Mouse (Mus musculus): Measurements from ENCODE around the gene Armc10. TPM values are rescaled to one million over a fixed set of nuclear protein-coding genes. Genes with fewer than 3 reads are reported as not detected.
A peak's percentile ranks its signal among the peaks of the same experiment; 100 is the strongest.
"Not testable (repeated sequence)": the region's sequence is repeated elsewhere in the genome, so short reads cannot be mapped to it uniquely, and the experiment has no call there.

The Armc10 gene
- total RNA-seq (2017) = 77.6 and 103 TPM in 2 replicates

DNA sequence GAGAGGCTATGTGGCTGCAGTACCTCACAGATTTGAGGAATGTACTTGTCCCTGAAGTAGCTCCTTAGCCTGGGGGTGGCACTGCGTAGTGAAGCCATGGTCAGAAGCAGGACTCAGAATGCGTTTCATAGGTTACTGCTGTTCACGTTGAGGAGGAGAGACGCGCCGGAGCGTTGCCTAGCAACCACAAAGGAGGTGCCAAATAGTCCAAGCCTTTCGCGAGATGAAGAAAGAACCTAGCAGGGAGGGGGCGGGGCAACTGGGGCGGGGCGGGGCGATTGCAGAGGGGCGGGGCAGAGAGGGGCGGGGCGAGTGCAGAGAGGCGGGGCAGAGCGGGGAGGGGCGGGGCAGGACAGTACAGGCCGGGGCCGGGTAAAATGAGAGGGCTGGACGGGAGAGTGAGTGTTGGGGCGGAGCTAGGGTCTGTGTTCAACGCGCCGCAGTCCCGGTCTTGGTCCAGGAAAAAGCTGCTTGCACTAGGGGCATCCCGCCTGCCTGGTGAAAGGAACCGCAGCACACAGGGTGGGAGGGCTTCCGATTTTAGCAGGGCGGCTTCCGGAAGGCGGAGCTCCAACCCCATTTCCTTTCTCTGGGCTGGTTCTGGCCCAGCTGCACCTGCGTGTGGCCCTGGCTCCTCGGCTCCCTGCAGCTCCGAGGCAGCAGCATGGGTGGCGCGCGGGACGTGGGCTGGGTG lies at the start of gene Armc10, which contains the start of gene Fbxl13:
Gene Armc10 (plus strand): TSS at position 375 of the 694 bp plus-strand sequence.
Gene Fbxl13 (minus strand): TSS at position 196 of the 694 bp plus-strand sequence.
- peak; percentile 94 to 97 for ATAC-seq (replicated peaks in 1 of 2; ENCODE audit: insufficient read depth in 1 of 2, low FRiP score in 2 of 2, low TSS enrichment in 1 of 2, low read depth in 1 of 2, poor library complexity in 2 of 2, severe bottlenecking in 2 of 2)

DNA sequence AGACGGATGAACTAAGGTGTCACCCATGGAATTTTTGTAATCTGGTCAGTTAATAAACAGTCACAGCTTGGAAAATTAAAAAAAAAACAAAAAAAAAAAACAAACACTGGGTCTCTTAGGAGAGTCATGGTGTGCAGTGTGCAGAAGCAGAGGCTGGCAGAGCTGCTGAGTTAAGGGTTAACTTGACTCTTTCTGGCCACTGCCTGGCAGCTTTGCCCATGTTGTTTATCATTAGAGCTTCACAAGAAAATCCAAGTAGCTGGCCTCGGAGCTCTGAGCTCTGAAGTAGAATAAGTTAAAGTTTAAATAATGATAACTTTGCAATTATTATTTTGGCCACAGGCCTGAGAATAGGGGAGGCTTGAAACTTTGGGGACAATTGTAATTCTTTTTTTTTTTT lies 46.1 kb upstream of the Armc10 start:
- ATAC-seq (replicated peaks in 1 of 2; ENCODE audit: insufficient read depth in 1 of 2, low FRiP score in 2 of 2, low TSS enrichment in 1 of 2, low read depth in 1 of 2, poor library complexity in 2 of 2, severe bottlenecking in 2 of 2) = not testable (repeated sequence)

DNA sequence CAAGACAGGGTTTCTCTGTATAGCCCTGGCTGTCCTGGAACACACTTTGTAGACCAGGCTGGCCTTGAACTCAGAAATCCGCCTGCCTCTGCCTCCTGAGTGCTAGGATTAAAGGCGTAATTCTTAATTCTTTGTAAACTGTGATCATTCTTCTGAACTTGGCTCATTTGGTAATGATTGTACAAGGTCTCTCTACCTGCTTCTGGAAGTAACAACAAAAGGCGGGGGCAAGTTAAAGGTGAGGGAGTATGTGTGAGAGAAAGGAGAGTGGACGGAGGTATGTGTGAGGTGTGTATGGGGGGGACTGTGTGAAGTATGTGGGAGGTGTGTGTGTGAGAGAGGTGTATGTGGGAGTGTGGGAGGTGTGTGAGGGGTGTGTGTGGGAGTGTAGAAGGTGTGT lies 45.7 kb upstream of the Armc10 start:
- no peak for ATAC-seq (replicated peaks in 1 of 2; ENCODE audit: insufficient read depth in 1 of 2, low FRiP score in 2 of 2, low TSS enrichment in 1 of 2, low read depth in 1 of 2, poor library complexity in 2 of 2, severe bottlenecking in 2 of 2)

DNA sequence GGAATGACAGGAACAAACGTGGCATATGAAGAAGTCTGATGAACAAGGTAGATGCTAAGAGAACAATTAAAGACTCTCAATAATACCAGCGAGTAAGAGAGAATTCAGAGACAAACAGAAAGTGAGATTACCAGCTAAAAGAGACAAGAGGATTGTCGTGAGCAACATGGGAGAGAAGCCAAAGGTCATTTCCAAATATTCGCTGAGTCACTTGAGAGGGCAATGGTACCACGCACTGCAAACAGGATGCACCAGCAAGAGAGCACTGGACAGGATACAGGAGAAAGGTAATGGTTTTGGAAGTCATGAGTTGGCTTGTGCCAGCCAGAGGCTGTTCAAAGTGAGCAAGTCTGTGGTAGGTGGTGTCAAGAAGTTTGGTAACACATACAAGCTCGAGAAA lies 39.7 kb upstream of the Armc10 start:
- ATAC-seq (replicated peaks in 1 of 2; ENCODE audit: insufficient read depth in 1 of 2, low FRiP score in 2 of 2, low TSS enrichment in 1 of 2, low read depth in 1 of 2, poor library complexity in 2 of 2, severe bottlenecking in 2 of 2) = no peak

DNA sequence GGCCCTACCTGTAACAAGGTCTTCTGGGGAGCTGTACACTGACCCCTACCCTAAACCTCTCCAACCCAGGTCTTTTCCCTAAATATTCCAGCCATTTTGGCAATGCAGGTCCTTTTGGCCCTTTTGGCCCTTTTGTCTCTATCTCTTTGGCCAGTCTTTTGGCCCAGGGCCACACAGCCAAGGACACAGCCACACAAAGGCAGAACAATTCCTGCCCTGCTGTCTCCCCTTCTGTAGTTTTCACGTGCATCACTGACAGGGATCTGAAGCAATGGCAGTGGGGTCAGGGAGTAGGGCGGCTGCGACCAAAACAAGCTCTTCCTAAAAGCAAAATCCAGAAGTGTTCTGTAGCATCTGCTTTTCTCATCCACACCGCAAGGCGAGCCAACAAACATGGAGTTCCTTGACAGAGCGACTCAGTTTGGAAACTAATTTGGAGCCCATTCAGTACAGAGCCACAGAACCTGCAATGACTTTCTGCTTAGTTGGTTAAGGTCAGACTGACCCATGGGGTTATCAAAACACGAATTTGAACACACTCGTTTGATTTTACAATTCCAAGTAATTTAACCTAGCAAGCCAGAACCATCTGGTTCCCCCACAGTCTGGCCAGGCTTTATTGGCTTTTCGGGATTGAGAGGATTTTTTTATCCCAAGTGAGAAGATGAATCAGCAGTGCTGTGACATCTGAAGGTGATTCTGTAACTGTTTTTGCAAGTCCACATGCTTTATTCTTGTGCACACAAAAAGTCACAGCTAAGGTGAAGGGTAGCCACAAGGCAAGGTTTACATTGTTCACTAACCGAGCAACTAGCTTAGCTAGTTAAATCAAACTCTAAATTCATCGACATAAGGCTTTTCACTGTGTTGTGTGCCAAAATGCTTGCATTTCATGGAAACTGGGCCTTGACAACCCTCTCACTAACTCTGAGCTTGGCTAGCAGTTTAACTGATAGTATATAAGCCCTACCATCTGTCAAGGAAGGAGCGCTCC lies 37.0 kb upstream of the Armc10 start:
- no peak for ATAC-seq (replicated peaks in 1 of 2; ENCODE audit: insufficient read depth in 1 of 2, low FRiP score in 2 of 2, low TSS enrichment in 1 of 2, low read depth in 1 of 2, poor library complexity in 2 of 2, severe bottlenecking in 2 of 2)

DNA sequence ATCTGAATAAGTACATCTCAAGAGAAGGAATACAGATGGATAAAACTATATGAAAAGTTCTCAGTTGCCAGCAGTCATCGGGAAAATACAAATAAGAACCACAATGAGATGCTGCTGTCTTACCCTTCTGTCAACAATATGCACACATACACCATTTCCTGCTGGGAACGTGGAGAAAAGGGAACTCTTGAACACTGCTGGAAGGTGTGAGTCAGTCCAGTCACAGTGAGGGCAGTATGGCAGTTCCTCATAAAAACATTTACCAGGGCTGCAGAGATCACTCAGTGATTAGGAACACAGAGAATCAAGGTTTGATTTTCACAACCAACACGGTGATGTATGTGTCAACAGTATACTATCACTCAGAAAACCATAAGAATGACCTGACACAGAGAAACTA lies 34.6 kb upstream of the Armc10 start:
- no peak for ATAC-seq (replicated peaks in 1 of 2; ENCODE audit: insufficient read depth in 1 of 2, low FRiP score in 2 of 2, low TSS enrichment in 1 of 2, low read depth in 1 of 2, poor library complexity in 2 of 2, severe bottlenecking in 2 of 2)

DNA sequence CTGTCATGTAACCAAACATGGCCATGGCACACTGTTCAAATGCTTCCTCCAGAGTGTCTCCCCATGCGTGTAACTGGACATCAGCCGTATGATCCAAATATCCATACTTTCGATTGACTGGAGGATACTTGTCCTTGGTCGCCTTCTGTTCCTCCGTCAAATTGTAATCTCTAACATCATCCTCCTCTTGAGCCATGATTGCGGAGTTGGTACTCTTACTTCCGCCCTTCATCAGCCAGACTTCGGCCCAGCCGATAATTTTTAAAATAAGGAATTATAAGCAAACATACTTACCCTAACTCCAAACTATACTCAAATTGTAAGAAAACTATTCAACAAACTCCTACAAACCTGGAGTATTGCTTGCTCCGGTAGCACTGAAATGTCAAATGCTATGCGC lies 31.3 kb upstream of the Armc10 start:
- peak; percentile 36 to 49; a peak in 1 of 4 replicates for ATAC-seq (replicated peaks in 1 of 2; ENCODE audit: insufficient read depth in 1 of 2, low FRiP score in 2 of 2, low TSS enrichment in 1 of 2, low read depth in 1 of 2, poor library complexity in 2 of 2, severe bottlenecking in 2 of 2)

DNA sequence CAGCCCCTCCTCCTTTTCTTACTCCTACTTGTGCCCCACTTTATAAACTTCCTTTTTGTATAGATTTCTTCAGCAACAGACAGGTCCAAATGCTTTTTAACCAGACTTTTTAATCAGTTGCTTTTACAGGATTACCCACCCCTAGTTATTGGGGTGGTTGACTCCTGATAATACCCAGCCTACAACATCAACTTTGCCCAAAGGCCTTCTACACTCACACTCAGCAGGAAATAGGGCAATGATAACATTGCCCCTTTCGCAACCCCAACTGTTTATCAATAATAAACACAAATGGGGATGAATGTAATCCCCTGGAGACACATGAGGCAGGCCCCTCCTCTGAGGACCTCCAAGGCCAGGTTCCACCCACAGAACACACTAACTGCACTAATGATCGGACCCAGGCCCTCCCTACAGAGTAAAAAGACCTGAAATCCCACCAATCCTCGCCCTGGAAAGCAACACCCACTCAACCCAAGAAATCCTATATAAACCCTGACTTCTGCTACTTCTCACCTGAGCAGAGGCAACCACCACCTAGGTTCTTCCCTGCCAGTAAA lies 29.1 kb upstream of the Armc10 start:
- ATAC-seq (replicated peaks in 1 of 2; ENCODE audit: insufficient read depth in 1 of 2, low FRiP score in 2 of 2, low TSS enrichment in 1 of 2, low read depth in 1 of 2, poor library complexity in 2 of 2, severe bottlenecking in 2 of 2) = no peak

DNA sequence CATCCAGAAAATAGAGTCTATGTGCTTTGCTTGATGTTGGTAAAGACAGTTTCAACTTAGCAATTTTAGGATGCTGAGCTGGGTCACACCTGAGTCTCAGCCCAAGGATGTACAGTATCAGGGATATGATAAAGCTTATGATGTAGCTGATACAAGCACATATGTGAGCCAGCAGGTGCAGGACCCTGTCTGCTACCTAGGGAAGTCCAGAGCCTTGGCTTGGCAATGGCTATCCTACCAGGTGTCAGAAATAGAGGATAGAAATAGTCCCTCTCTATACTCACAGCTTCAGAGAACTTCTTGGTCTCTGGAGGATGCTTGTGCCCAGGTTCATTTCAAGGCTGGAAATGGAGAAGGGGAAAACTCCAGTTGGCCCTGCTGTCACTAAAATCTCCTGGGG lies 19.7 kb upstream of the Armc10 start:
- no peak for ATAC-seq (replicated peaks in 1 of 2; ENCODE audit: insufficient read depth in 1 of 2, low FRiP score in 2 of 2, low TSS enrichment in 1 of 2, low read depth in 1 of 2, poor library complexity in 2 of 2, severe bottlenecking in 2 of 2)

DNA sequence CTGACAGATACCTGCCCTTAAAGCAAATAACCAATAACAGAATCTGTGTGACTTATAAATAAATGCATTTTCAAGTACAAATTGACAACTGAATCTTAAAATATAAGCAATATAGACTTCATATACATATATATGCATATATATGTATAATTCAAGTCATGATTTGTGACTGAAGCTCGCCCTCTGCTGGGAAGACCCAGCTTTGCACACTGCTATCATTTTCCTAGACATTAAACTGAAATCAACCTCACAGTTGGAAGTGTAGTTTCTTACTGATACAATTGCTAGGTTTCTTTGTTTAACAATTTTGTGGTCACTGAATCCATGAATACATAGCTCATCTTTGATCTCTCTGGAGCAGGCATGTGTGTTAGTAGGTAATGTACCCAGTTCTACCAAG lies 4.7 kb upstream of the Armc10 start:
- no peak for ATAC-seq (replicated peaks in 1 of 2; ENCODE audit: insufficient read depth in 1 of 2, low FRiP score in 2 of 2, low TSS enrichment in 1 of 2, low read depth in 1 of 2, poor library complexity in 2 of 2, severe bottlenecking in 2 of 2)

DNA sequence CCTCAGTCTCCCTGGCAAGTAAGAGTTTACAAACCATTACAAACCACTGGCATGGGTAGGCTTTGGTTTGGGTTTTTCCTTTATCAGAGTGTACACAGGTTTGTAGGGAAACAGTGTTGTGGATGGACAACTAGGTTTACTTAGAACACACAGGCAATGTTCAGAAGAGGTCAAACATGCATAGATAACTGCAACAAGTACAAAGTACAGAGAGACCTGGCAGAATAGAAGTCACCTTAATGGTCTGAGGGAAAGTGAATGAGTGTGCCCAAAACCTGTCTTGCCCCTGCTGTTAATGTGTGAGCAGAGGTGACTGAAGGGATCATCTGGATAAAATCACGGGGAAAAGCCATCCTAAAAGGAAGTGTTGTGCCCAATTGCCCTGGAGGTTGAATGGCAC lies 2.0 kb upstream of the Armc10 start:
- ATAC-seq (replicated peaks in 1 of 2; ENCODE audit: insufficient read depth in 1 of 2, low FRiP score in 2 of 2, low TSS enrichment in 1 of 2, low read depth in 1 of 2, poor library complexity in 2 of 2, severe bottlenecking in 2 of 2) = no peak

DNA sequence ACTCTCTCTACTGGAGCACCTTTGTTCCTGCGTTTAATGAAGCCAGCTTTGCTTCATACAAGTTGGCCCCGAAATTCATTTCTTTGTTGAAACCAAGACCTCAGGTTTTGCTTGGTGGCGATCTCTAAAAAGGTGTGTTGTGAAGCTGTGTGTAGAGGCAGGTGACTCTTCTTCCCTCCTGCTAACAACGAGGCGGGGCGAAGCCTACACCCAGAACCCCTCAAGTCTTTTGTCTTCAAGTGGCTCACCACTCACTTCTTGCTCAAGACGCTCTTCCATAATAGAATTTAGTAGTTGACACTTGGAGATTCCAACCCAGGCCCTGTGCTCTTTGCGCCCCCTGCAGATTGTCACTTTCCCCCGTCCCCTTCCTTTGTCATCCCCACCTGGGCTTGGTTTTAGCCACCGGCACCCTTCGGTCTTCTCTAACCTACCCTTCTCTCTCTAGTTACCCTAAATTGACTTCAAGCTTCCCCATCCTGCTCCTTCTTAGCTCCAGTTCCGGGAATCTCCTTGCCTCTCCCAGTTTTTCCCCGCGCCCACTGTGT lies 648 bp upstream of the Armc10 start:
- no peak for ATAC-seq (replicated peaks in 1 of 2; ENCODE audit: insufficient read depth in 1 of 2, low FRiP score in 2 of 2, low TSS enrichment in 1 of 2, low read depth in 1 of 2, poor library complexity in 2 of 2, severe bottlenecking in 2 of 2)

DNA sequence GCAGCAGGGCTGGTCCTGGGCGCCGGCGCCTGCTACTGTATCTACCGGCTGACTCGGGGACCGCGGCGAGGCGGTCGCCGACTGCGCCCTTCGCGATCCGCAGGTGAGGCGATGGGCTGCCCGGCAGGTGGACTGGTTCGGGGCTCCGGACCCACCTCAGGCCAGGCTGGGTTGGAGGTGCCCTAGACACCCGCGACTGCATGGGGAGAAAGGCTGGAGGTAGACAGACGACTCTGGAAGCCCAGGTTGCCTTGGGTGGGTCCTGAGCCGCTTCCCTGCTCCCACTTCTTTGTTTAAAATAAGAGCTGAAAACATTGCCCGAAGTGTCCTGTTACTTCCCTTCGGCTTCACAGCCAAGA lies 499 bp downstream of the Armc10 start:
- no peak for ATAC-seq (replicated peaks in 1 of 2; ENCODE audit: insufficient read depth in 1 of 2, low FRiP score in 2 of 2, low TSS enrichment in 1 of 2, low read depth in 1 of 2, poor library complexity in 2 of 2, severe bottlenecking in 2 of 2)

DNA sequence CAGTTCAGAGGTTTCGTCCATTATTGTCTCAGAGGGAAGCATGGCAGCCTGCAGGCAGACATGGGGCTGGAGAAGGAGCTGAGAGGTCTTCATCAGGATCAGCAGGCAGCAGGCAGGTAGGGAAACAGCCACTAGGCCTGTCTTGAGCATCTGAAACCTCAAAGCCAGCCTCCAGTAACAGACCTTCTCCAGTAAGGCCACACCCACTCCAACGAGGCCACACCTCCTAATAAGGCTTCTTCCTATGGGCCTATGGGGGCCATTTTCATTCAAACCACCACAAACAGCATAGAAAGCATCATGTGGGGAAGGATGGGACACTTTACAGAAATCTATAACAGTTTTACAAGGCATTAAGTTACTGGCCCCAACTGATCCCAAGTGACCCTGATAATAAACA lies 5.1 kb downstream of the Armc10 start:
- ATAC-seq (replicated peaks in 1 of 2; ENCODE audit: insufficient read depth in 1 of 2, low FRiP score in 2 of 2, low TSS enrichment in 1 of 2, low read depth in 1 of 2, poor library complexity in 2 of 2, severe bottlenecking in 2 of 2) = no peak

DNA sequence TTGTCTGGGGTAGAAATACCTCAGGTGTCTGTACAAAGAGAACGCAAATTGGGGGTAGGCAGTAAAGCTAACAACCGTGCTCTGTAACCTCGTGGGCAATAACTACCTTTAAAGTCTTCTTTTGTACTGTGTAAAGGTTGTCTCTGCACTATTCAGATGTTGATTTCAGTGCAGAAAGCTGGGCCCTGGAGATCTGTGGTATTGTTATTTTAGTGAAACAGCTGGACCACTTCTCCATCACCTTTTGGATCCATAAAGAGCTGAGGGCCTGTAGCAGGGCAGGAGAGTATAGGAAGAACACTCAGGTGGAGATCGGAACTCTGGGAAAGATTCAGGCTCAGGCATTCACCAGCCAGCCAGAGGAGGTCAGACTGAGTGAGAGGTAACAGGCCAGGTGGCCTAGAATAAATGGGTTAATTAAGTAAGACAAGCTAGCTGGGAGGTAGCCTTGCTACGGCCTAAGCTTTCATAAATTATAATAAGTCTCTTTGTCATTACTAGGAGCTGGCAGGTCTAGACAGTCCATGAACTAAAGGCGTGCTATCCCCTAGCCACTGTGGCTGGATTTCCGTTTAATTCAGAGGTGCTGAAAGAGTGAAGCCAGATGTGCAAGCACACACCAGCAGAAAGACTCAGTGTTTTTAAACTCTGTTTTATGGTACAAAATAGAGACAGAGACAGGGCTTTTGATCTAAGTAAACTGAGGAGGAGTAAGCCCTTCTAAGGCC lies 6.4 kb downstream of the Armc10 start:
- no peak for ATAC-seq (replicated peaks in 1 of 2; ENCODE audit: insufficient read depth in 1 of 2, low FRiP score in 2 of 2, low TSS enrichment in 1 of 2, low read depth in 1 of 2, poor library complexity in 2 of 2, severe bottlenecking in 2 of 2)

DNA sequence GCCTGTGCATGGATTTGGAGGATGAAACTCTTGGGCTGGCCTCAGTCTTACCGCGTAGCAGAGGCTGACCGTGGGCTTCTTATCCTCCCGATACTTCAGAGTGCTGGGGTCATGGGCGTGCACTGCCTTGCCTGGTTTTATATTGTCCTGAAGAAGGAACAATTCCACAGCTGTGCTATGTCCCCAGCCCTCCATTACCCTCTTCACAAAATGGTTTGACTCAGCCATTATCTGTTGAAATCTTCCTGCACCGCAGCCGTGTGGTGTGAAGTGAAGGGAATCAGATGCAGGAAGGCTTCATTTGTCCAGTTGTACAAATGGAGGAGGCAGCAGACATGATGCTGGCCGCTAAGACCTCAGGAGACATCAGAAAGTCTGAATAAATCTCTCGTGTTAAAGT lies 11.3 kb downstream of the Armc10 start:
- ATAC-seq (replicated peaks in 1 of 2; ENCODE audit: insufficient read depth in 1 of 2, low FRiP score in 2 of 2, low TSS enrichment in 1 of 2, low read depth in 1 of 2, poor library complexity in 2 of 2, severe bottlenecking in 2 of 2) = no peak

DNA sequence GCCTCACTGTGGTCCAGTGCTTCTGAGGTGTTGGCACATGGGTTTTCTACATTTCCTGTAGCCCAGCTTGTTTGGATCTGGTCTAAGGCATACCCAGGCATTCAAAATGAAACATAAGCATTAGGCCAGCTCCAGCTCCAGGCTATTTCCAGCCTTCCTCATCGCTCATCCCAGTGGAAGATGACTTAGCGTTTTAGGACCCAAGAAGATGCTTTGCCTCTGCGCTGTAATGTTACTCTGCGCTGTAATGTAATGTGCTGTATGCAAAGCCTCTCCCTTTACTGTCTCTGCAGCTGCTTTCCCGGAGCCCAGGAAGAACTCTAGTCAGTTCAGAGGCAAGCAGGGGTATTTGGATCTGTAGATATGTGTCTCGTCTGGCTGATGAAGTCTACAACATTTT lies 12.4 kb downstream of the Armc10 start:
- ATAC-seq (replicated peaks in 1 of 2; ENCODE audit: insufficient read depth in 1 of 2, low FRiP score in 2 of 2, low TSS enrichment in 1 of 2, low read depth in 1 of 2, poor library complexity in 2 of 2, severe bottlenecking in 2 of 2) = no peak

All from hematopoietic stem cell, adult 5-6 weeks (primary cell).